Mouse (Mus musculus): Measurements from ENCODE around the gene Pdlim1.

- TF ChIP-seq POLR2A (IDR thresholded peaks at IDR 0.05; ENCODE audit: control insufficient read depth, extremely low read depth, insufficient read depth, low read length, poor library complexity) (no peak), CTCF (IDR thresholded peaks at IDR 0.05; ENCODE audit: borderline replicate concordance, control insufficient read depth, extremely low read depth, insufficient read depth, low read length, poor library complexity) (no peak)
Observed at GRCm38 (mm10) chr19:40256376-40257050, 15.1 kb downstream of the Pdlim1 start.
